Mouse (Mus musculus) bone marrow, adult 2 months (tissue): ENCODE measurements around the gene Parm1.

Source experiments
- CTCF ChIP-seq: fragments of 200-500 bp; IDR thresholded peaks from 2 replicates; pipeline ENCODE4 v1.5.1; 2011; ENCODE audit warnings: low read length, control low read depth; ENCODE audit not compliant: control insufficient read depth, insufficient read depth
- POLR2A ChIP-seq: fragments of 200-500 bp; IDR thresholded peaks from 2 replicates; pipeline ENCODE4 v1.6.1; 2011; ENCODE audit warnings: low read depth, mild to moderate bottlenecking, control low read depth, low read length, borderline replicate concordance; ENCODE audit not compliant: control insufficient read depth

- no peak for TF ChIP-seq POLR2A
- TF ChIP-seq CTCF, result no peak
These were observed 338 bp upstream of the Parm1 start for GRCm38 (mm10) chr5:91517077-91517476.
